Mouse (Mus musculus): ENCODE measurements around the gene Idnk. TPM values are rescaled to one million over a fixed set of nuclear protein-coding genes. Genes with fewer than 3 reads are reported as not detected.
"Not testable (repeated sequence)": the region's sequence is repeated elsewhere in the genome, so short reads cannot be mapped to it uniquely, and the experiment has no call there.

The Idnk gene
- polyA plus RNA-seq, 1 experiment from 2014 or later, result 60.8 TPM

DNA sequence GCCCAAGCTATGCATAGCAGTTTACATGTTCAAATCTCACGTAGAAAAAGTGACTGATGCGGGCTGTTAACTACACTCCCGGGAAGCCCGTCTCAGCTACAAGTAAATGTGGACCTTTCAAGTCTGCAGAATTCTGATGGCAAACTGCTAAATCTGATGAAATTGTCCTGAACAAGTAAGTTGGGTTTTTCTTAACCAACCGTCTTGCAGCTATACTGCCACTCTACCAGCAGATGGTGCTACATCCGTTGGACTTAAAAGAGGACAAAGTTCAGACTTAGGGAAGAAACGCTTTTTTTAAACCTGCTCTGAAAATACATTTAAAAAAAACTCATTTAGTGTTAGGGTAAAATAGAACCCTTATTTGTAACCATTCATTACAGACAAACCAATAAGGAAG lies 31.3 kb upstream of the Idnk start:
- Histone ChIP-seq H3K36me3 (replicated peaks) (no peaks in the 10 kb centered on the region), H3K4me2 (peak overlapping the region; percentile 75), H3K9ac (no peak overlapping the region), H3K4me1 (peaks cover 36% of the 10 kb centered on the region), H3K27me3 (replicated peaks) (no peaks in the 10 kb centered on the region), H3K4me3 (peak overlapping the region; percentile 51), H3K27ac (no peak overlapping the region), H3K9me3 (no peaks in the 10 kb centered on the region)
- no peak for ATAC-seq (replicated peaks)
- WGBS, result 27% methylated on average over 7 of the region's 7 CpGs

DNA sequence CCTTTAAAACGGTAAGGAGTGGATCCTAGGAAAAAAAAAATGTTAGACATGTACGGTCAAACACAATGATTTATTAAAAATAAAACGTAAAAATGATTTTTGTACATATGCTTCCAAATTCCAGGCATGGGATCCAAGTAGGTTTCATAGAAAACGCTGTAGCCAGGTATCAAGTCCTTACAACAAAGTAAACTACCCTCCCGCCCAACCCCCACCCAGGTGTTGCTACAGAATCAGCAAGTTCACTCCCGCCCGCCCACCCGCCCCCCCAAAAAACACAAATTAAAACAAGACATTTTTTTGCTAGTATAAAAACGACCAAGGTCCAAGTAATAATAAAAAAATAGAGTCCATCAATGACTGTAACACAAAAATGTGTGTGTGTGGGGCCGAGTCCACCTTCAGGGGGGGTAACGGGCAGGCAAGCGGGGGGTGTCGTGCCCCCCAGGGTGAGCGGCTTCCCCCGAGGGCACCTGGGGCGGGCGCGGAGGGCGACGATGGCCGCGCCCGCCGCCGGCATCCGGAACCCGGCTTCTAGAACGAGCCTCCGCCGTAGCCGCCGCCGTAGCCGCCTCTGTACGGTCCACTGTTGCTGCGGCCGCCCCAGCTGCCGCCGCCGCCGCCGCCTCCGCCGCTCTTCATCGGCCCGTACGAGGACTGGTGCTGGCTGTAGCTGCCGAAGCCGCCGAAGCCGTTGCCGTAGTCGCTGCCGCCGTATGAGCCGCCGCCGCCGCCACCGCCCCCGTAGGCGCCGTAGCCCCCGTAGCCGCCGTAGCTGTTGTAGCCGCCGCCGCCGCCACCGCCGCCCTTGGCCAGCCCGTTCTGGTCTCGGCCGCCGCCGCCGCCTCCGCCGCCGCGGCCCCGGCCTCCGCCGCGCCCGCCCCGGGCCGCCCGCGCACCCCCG lies 30.3 kb upstream of the Idnk start:
- H3K4me1 ChIP-seq, result peaks cover 34% of the 10 kb centered on the region

DNA sequence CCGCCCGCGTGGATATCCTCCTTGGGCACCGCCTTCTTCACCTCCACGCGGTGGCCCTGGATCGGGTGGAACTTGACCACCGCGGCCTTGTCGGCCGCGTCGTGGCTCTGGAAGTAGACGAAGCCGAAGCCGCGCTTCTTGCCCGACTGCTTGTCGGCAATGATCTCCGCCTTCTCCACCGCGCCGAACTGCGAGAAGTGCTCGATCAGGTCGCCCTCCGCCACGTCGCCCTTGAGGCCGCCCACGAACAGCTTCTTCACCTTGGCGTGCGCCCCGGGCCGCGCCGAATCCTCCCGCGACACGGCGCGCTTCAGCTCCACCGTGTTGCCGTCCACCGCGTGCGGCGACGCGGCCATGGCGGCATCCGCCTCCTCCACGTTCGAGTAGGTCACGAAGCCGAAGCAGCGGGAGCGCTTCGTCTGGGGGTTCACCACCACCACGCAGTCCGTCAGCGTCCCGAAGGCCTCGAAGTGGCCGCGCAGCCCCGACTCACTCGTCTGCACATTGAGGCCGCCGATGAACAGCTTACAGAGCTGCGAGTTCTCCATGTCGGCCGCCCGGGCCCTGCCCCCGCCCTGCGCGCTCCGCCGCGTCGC lies 29.6 kb upstream of the Idnk start:
- Histone ChIP-seq H3K4me1 (peaks cover 34% of the 10 kb centered on the region), H3K4me2 (peak overlapping the region; percentile 75), H3K36me3 (replicated peaks) (no peaks in the 10 kb centered on the region), H3K9ac (peak overlapping the region; percentile 95), H3K9me3 (no peaks in the 10 kb centered on the region), H3K4me3 (peak overlapping the region; percentile 51), H3K27me3 (replicated peaks) (no peaks in the 10 kb centered on the region), H3K27ac (peak overlapping the region; percentile 99)
- ATAC-seq (replicated peaks), result peak; percentile 67
- under 1% methylated on average over 79 of the region's 81 CpGs for WGBS

More for the DNA sequence above, 30.3 kb upstream of the Idnk start:
- peak overlapping the region; percentile 75 for H3K4me2 ChIP-seq
- H3K27ac ChIP-seq, result peak overlapping the region; percentile 99
- peak overlapping the region; percentile 95 for H3K9ac ChIP-seq
- H3K9me3 ChIP-seq, result no peaks in the 10 kb centered on the region
- H3K27me3 ChIP-seq (replicated peaks), result no peaks in the 10 kb centered on the region
- peak overlapping the region; percentile 51 for H3K4me3 ChIP-seq
- H3K36me3 ChIP-seq (replicated peaks), result no peaks in the 10 kb centered on the region
- no peak for ATAC-seq (replicated peaks)
- WGBS, result under 1% methylated on average over 84 of the region's 92 CpGs

DNA sequence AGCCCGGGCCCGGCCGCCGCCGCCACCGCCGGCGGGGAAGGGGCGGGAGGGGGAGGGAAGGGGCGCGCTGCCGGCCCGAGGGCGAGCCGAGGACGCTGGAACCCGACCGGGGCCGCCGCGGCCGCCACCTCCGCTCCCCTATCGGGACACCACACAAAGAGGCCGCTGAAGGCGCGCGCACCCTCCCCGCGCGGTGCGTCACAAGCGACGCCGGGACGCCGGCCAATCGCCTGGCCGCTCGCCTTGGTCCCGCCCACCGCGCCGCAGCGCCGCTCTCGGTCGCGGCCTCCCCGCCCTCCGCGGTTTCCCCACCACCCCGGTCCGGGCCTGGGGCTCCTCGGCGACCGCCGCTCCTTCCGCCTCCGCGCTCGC lies 29.1 kb upstream of the Idnk start, which contains the start of gene Hnrnpa0:
Gene Hnrnpa0 (minus strand): TSS at position 161 of the 372 bp plus-strand sequence.
- Histone ChIP-seq H3K27ac (peak within 1 kb of the TSS; percentile 99), H3K9me3 (no peaks in the 10 kb centered on the region), H3K27me3 (replicated peaks) (no peaks in the 10 kb centered on the region), H3K4me3 (peak within 1 kb of the TSS; percentile 51), H3K4me1 (peaks cover 34% of the 10 kb centered on the region), H3K4me2 (peak within 1 kb of the TSS; percentile 75), H3K36me3 (replicated peaks) (no peaks in the 10 kb centered on the region), H3K9ac (peak within 1 kb of the TSS; percentile 95)
- ATAC-seq (replicated peaks), result peak; percentile 96
- WGBS, result under 1% methylated on average over 59 of the region's 62 CpGs

DNA sequence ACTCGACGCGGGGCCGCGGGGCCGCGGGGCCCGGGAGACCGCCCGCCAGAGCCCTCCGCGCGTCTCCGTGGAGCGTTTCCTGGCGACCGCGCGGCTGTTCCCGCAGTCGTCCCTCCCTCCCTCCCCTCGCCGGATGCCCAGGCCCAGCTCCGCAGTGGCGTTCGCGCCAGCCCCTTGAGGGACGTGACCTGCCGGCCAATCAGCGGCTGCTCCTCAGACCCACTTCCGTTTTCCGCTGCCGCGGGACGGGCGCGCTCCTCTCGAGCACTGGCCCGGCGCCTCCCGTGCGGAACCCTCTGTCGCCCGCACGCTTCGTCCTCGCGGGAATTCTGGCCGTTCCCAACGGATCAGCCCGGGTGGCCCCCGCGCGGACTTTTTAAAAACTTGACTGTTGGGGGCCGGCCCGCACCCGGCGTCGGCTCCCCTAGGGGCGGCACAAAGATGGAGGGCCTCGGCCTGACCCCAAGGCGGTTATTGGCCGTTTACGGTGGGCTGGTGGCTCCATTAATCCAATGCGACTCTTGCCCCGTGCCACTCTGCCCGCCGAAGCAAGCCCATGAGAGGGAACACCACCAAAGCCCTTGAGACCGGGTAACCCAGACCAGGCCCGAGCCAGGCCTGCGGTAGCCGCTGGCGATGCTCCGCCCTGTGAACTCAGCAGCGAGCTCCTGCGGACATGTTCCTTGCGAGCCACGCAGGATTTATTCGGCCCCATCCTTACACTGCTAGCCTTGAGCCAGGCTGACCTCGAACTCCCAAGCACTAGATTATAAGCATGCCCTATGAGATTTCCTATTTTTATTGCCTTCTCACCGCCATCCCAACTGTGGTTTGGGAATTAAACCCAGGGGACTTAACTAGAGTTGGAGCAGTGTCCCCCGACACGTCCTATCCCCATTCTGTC lies 28.4 kb upstream of the Idnk start:
- no peaks in the 10 kb centered on the region for H3K36me3 ChIP-seq (replicated peaks)
- peak overlapping the region; percentile 99 for H3K27ac ChIP-seq
- peak overlapping the region; percentile 95 for H3K9ac ChIP-seq
- ATAC-seq (replicated peaks), result peak; percentile 98
- peak overlapping the region; percentile 51 for H3K4me3 ChIP-seq
- no peaks in the 10 kb centered on the region for H3K27me3 ChIP-seq (replicated peaks)
- under 1% methylated on average over 78 of the region's 83 CpGs for WGBS
- peak overlapping the region; percentile 75 for H3K4me2 ChIP-seq
- peaks cover 32% of the 10 kb centered on the region for H3K4me1 ChIP-seq
- no peaks in the 10 kb centered on the region for H3K9me3 ChIP-seq

DNA sequence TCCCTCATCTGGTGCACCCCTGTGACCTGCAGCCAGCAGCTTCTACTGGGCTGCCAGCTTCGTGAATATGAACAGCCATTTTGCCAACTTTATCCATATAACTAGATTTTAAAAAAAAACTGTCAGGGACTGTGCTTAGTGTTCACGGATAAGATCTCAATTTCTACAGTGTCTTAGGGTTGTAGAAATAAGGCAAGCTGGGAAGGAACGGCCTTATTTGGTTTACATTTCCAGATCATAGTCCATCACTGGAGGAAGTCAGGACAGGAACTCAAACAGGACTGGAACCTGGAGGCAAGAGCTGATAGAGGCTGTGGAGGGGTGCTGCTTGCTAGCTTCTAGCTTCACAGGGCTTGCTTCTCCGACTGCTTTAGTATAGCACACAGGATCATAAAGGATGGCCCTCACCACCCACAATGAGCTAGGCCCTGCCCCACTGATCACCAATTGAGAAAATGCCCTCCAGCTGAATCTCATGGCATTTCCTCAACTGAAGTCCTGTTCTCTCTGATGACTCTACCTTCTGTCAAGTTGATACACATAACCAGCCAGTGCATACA lies 27.7 kb upstream of the Idnk start:
- Histone ChIP-seq H3K4me2 (peak overlapping the region; percentile 75), H3K4me3 (peak overlapping the region; percentile 51), H3K27me3 (replicated peaks) (no peaks in the 10 kb centered on the region), H3K36me3 (replicated peaks) (no peaks in the 10 kb centered on the region), H3K27ac (peak overlapping the region; percentile 99), H3K9me3 (no peaks in the 10 kb centered on the region), H3K9ac (peak overlapping the region; percentile 80; the same call in 1 of the 2 replicates), H3K4me1 (peaks cover 25% of the 10 kb centered on the region)
- no peak for ATAC-seq (replicated peaks)
- WGBS, result 36% methylated on average over 4 of the region's 4 CpGs

DNA sequence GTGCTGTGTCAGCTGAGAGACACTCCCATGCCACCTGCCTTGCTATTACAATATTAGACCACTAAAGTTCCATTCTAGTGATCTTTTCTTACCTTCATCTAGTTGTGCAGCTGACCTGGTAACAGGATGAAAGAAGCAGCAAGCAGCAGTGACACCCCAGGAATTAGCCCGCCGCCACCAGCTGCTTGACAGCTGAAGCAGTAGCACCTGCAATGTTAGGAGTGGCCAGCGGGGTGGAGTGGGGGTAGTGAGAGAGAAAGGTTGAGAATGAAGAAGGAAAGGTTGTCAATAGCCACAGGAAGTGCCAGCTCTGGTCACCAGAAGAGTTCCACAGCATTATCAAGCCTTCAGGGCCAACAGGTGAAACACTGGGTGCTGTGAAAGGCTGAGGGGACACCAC lies 25.8 kb upstream of the Idnk start:
- no peak for ATAC-seq (replicated peaks)
- H3K27ac ChIP-seq, result no peak overlapping the region
- WGBS, result 61% methylated on average over 3 of the region's 3 CpGs
- H3K4me1 ChIP-seq, result peaks cover 9% of the 10 kb centered on the region
- H3K4me3 ChIP-seq, result no peak overlapping the region
- H3K9me3 ChIP-seq, result no peaks in the 10 kb centered on the region
- H3K36me3 ChIP-seq (replicated peaks), result no peaks in the 10 kb centered on the region
- H3K9ac ChIP-seq, result no peak overlapping the region
- no peak overlapping the region for H3K4me2 ChIP-seq
- H3K27me3 ChIP-seq (replicated peaks), result no peaks in the 10 kb centered on the region

DNA sequence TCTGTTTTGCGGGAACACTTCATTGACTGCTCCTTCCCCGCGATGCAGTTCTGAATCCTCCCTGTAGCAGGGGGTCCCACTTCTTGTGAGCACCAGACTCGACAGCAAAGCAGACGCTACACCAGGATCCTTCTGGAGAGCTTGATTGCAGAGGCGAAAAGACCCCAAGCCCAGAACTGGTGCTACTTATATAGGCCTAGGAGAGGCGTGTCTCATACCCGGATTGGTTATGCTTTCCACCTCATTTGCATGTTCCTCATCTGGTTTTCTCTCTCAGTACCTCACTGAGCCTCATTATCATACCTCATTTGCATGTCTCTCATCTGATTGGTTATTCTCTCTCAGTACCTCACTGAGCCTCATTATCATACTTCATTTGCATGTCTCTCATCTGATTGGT lies 10.8 kb upstream of the Idnk start:
- H3K27me3 ChIP-seq (replicated peaks); H3K9me3 ChIP-seq; H3K4me3 ChIP-seq; H3K9ac ChIP-seq; H3K36me3 ChIP-seq (replicated peaks); ATAC-seq (replicated peaks); H3K4me2 ChIP-seq; H3K27ac ChIP-seq: not testable (repeated sequence)
- peaks cover 12% of the 10 kb centered on the region for H3K4me1 ChIP-seq
- 95% methylated on average over 8 of the region's 8 CpGs for WGBS

DNA sequence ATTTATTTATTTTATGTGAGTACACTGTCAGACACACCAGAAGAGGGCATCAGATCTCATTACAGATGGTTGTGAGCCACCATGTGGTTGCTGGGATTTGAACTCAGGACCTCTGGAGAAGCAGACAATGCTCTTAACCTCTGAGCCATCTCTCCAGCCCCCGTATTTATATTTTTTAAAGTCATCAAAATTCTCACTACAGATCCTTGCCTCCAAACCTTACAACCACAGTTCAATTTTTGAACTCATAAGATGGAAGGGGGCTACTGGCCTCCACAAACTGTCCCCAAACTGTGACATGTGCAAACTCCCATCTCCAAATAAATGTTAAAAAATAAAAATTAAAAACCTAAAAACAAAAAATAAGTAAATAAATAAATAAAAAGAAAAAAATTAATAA lies 9.7 kb upstream of the Idnk start:
- Histone ChIP-seq H3K4me3 (no peak overlapping the region), H3K9me3 (no peaks in the 10 kb centered on the region), H3K36me3 (replicated peaks) (no peaks in the 10 kb centered on the region), H3K27ac (no peak overlapping the region), H3K4me2 (no peak overlapping the region), H3K27me3 (replicated peaks) (no peaks in the 10 kb centered on the region), H3K9ac (no peak overlapping the region), H3K4me1 (peaks cover 12% of the 10 kb centered on the region)
- WGBS, result 88% methylated on average over 1 of the region's 1 CpGs
- no peak for ATAC-seq (replicated peaks)

DNA sequence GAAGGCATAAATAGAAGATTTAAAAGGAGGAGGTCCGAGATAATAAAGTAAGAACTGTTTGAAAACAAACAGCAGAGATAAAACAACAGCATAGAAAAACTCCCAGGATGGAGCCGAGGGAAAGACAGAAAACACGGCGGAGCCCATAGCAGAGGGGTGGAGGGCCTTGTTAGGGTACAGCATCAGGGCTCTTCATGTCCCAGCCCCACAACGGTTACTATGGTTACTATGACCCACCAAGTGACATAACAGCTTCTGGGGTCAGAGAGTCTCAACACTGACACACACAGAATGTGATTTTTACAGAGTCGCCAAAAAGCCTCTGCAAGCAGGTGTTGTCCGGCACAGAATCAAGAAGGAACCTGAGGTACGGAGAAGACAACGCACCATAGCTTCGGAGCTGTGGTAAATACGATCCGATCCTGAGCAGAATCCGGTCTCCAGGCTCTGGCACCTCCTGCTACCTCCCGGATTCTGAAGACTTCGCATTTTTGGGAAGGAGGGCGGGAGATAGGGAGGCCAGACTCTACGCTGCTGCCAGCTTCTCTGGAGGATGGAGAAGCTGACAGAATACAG lies 9.1 kb upstream of the Idnk start:
- Histone ChIP-seq H3K4me3 (peak overlapping the region; percentile 32), H3K27me3 (replicated peaks) (no peaks in the 10 kb centered on the region), H3K36me3 (replicated peaks) (no peaks in the 10 kb centered on the region), H3K4me1 (peaks cover 12% of the 10 kb centered on the region), H3K4me2 (peak overlapping the region; percentile 62), H3K27ac (peak overlapping the region; percentile 62), H3K9me3 (no peaks in the 10 kb centered on the region), H3K9ac (peak overlapping the region; percentile 23; the same call in 1 of the 2 replicates)
- under 1% methylated on average over 17 of the region's 17 CpGs for WGBS
- peak; percentile 90 for ATAC-seq (replicated peaks)

DNA sequence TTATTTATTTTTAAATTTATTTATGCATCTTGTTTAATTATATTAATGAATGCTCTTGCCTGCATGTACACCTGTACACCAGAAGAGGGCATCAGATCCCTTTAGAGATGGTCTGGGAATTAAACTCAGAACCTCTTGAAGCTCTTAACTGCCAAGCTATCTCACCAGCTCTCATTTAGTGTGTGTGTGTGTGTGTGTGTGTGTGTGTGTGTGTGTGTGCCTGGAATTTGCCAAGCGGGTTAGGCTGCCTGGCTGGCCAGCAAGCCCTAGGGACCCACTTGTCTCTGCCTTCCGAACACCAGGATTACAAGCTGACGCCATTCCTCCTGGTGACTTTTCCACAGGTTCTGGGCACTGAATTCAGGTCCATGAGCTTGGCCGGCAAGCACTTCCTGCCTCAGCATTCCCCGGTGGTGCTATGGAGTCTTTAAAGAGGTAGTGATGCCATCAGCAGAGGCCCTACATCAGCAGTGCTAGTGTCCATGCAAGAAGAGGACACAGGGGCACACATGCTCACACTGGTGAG lies 8.4 kb upstream of the Idnk start:
- Histone ChIP-seq H3K4me3 (peak overlapping the region; percentile 32), H3K4me2 (peak overlapping the region; percentile 62), H3K9ac (no peak overlapping the region), H3K27me3 (replicated peaks) (no peaks in the 10 kb centered on the region), H3K36me3 (replicated peaks) (no peaks in the 10 kb centered on the region), H3K9me3 (no peaks in the 10 kb centered on the region), H3K4me1 (peaks cover 12% of the 10 kb centered on the region), H3K27ac (no peak overlapping the region)
- ATAC-seq (replicated peaks), result peak; percentile 75
- WGBS, result 30% methylated on average over 5 of the region's 5 CpGs
